Mouse (Mus musculus): ENCODE data around the gene Cpb2.

The Cpb2 gene

GRCm38 (mm10) chr14:75242087-75242486 lies at the start of gene Cpb2:
Gene Cpb2, plus strand, starts transcription at chr14:75242287.
- DNase-seq, result no peak

- DNase-seq, result no peak
These were observed 49.7 kb upstream of the Cpb2 start for GRCm38 (mm10) chr14:75192427-75192826.

- DNase-seq, result no peak
These were observed 49.2 kb upstream of the Cpb2 start for GRCm38 (mm10) chr14:75192858-75193257.

GRCm38 (mm10) chr14:75195530-75195929 lies 46.6 kb upstream of the Cpb2 start:
- no peak for DNase-seq

- DNase-seq, result peak; percentile 23
These were observed 45.1 kb upstream of the Cpb2 start for GRCm38 (mm10) chr14:75197027-75197426.

GRCm38 (mm10) chr14:75197660-75198059 lies 44.4 kb upstream of the Cpb2 start:
- DNase-seq, result no peak

GRCm38 (mm10) chr14:75205363-75206051 lies 36.6 kb upstream of the Cpb2 start:
- no peak for DNase-seq

GRCm38 (mm10) chr14:75206307-75206706 lies 35.8 kb upstream of the Cpb2 start:
- DNase-seq, result no peak

- no peak for DNase-seq
These were observed 33.4 kb upstream of the Cpb2 start for GRCm38 (mm10) chr14:75208572-75209151.

- DNase-seq, result no peak
These were observed 28.3 kb upstream of the Cpb2 start for GRCm38 (mm10) chr14:75213752-75214151.

GRCm38 (mm10) chr14:75218843-75219242 lies 23.2 kb upstream of the Cpb2 start:
- DNase-seq, result no peak

- DNase-seq, result no peak
These were observed 22.7 kb upstream of the Cpb2 start for GRCm38 (mm10) chr14:75219250-75219913.

GRCm38 (mm10) chr14:75222386-75222785 lies 19.7 kb upstream of the Cpb2 start:
- no peak for DNase-seq

GRCm38 (mm10) chr14:75227453-75228084 lies 14.5 kb upstream of the Cpb2 start:
- no peak for DNase-seq

GRCm38 (mm10) chr14:75229834-75230233 lies 12.3 kb upstream of the Cpb2 start:
- peak; percentile 10 for DNase-seq

GRCm38 (mm10) chr14:75233070-75233469 lies 9.0 kb upstream of the Cpb2 start:
- DNase-seq, result no peak

GRCm38 (mm10) chr14:75235552-75235951 lies 6.5 kb upstream of the Cpb2 start:
- DNase-seq, result no peak

- DNase-seq, result no peak
These were observed 6.0 kb upstream of the Cpb2 start for GRCm38 (mm10) chr14:75235955-75236635.

GRCm38 (mm10) chr14:75236636-75237003 lies 5.5 kb upstream of the Cpb2 start:
- DNase-seq, result no peak

GRCm38 (mm10) chr14:75237096-75237495 lies 5.0 kb upstream of the Cpb2 start:
- DNase-seq, result no peak

GRCm38 (mm10) chr14:75238054-75238692 lies 3.9 kb upstream of the Cpb2 start:
- no peak for DNase-seq

All from cerebellum, adult 9-11 months (tissue).